1 mouse cellular context compared by ENCODE assay signal in the genomic region with DNA sequence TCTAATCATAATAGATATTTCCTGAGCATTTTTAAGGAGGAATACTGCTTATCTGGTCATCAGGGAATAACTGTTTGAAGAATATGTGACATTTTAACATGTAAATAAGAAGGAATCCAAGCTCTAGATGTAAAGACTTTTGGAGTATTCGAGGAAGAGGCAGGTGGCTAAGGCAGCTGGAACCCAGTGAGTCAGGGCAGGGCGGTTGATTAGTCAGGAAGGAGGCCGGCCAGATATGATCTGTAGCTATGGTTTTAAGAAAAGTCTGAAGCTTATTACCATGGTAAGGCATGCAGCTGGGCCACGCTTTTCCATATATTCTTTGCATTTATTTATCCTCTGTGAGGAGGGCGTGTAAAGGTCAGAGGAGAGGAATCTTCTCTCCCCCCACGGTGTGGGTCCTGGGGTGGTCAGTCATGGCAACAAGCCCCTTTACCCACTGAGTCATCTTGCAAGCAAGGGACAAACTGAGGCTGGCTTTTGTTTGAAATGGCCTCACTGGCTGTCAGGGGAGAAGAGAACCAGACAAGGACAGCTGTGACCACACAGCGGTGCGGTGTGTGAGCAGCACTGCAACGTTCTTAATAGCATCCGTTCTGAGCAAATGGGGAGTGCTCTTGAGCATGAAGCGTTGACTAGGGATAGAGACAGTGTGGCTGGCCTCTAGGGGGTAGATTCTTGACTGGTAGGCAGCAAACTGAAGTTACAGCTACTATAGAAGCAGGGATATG.
TF ChIP-seq lines count a peak whose summit lies in the region.

No protein-coding gene starts in this region.

TF ChIP-seq in MEL, 35 proteins besides CTCF, POLR2A, EP300 and RAD21 (continued from another document):
- TF ChIP-seq MAFK (IDR thresholded peaks at IDR 0.05; ENCODE audit: borderline replicate concordance, low read depth, low read length) = no peak
- TF ChIP-seq MAX (IDR thresholded peaks at IDR 0.05; ENCODE audit: low read length) = no peak
- no peak for TF ChIP-seq NRF1 (IDR thresholded peaks at IDR 0.05; ENCODE audit: insufficient read depth, low read depth, low read length, poor library complexity, severe bottlenecking)
- no peak for TF ChIP-seq POLR2AphosphoS2 (IDR thresholded peaks at IDR 0.05; ENCODE audit: low read length)
- no peak for TF ChIP-seq USF1 (IDR thresholded peaks at IDR 0.05; ENCODE audit: low read depth, low read length)
- no peak for TF ChIP-seq ZMIZ1 (IDR thresholded peaks at IDR 0.05; ENCODE audit: low read depth, low read length)
- TF ChIP-seq JUND (IDR thresholded peaks at IDR 0.05; ENCODE audit: low read depth, low read length) = no peak
- no peak for TF ChIP-seq TBP (IDR thresholded peaks at IDR 0.05; ENCODE audit: low read depth, low read length)
- TF ChIP-seq ELF1 (IDR thresholded peaks at IDR 0.05; ENCODE audit: low read depth, low read length) = no peak
- TF ChIP-seq SMC3 (IDR thresholded peaks at IDR 0.05; ENCODE audit: low read depth, low read length) = no peak
- no peak for TF ChIP-seq BHLHE40 (IDR thresholded peaks at IDR 0.05; ENCODE audit: borderline replicate concordance, low read depth, low read length)
- TF ChIP-seq HCFC1 (IDR thresholded peaks at IDR 0.05; ENCODE audit: low read depth, low read length) = no peak
- TF ChIP-seq E2F4 (IDR thresholded peaks at IDR 0.05; ENCODE audit: borderline replicate concordance, low read depth, low read length) = no peak
- TF ChIP-seq ZKSCAN1 (IDR thresholded peaks at IDR 0.05; ENCODE audit: low read depth, low read length) = no peak
